Mouse (Mus musculus): ENCODE measurements around the gene Dcakd. TPM values are rescaled to one million over a fixed set of nuclear protein-coding genes. Genes with fewer than 3 reads are reported as not detected.

Dcakd gene
- 183 and 209 TPM in 2 replicates for polyA plus RNA-seq (2014; fragmentation: Nextera tagmentation; extraction: Ambion mirVana)

GRCm38 (mm10) chr11:103028176-103028891 is at the start of gene Dcakd, which contains the start of gene Nmt1:
Gene Dcakd (minus strand): TSS chr11:103028333.
Gene Nmt1 (plus strand): TSS chr11:103028190.
- Histone ChIP-seq H3K36me3 (ENCODE audit: control insufficient read depth, insufficient read depth, low read length) (0 out of 2 replicates have a peak, but pooled peaks cover 7% of the 10 kb centered on the region), H3K4me2 (ENCODE audit: low read length) (peak within 1 kb of the TSS; percentile 69), H3K4me1 (ENCODE audit: control insufficient read depth, insufficient read depth, low read length) (peaks cover 8% of the 10 kb centered on the region), H3K9me3 (ENCODE audit: control insufficient read depth, low read length) (no peaks in the 10 kb centered on the region), H3K27ac (replicated peaks; ENCODE audit: low read depth, low read length) (peak within 1 kb of the TSS; percentile 58), H3K9ac (replicated peaks; ENCODE audit: low read length) (peak within 1 kb of the TSS; percentile 51), H3K27me3 (ENCODE audit: control insufficient read depth, insufficient read depth, low read length) (no peaks in the 10 kb centered on the region), H3K4me3 (replicated peaks; ENCODE audit: low read depth, low read length) (peak within 1 kb of the TSS; percentile 59)
- under 1% methylated on average over 36 of the region's 36 CpGs for WGBS
- DNase-seq (peak; percentile 98), ATAC-seq (ENCODE audit: low FRiP score, low TSS enrichment) (peak; percentile 99)

GRCm38 (mm10) chr11:103076581-103076980 is 48.4 kb upstream of the Dcakd start:
- Histone ChIP-seq H3K27ac (replicated peaks; ENCODE audit: low read depth, low read length) (no peak overlapping the region), H3K4me2 (ENCODE audit: low read length) (no peak overlapping the region), H3K4me1 (ENCODE audit: control insufficient read depth, insufficient read depth, low read length) (0 out of 2 replicates have a peak, but pooled peaks cover 5% of the 10 kb centered on the region), H3K9me3 (ENCODE audit: control insufficient read depth, low read length) (no peaks in the 10 kb centered on the region), H3K9ac (replicated peaks; ENCODE audit: low read length) (no peak overlapping the region), H3K36me3 (ENCODE audit: control insufficient read depth, insufficient read depth, low read length) (no peaks in the 10 kb centered on the region), H3K27me3 (ENCODE audit: control insufficient read depth, insufficient read depth, low read length) (peaks cover 16% of the 10 kb centered on the region; the same call in 1 of the 2 replicates), H3K4me3 (replicated peaks; ENCODE audit: low read depth, low read length) (no peak overlapping the region)
- ATAC-seq (ENCODE audit: low FRiP score, low TSS enrichment) (no peak), DNase-seq (no peak)
- 87% methylated on average over 8 of the region's 8 CpGs for WGBS

GRCm38 (mm10) chr11:103076010-103076409 is 47.9 kb upstream of the Dcakd start:
- Histone ChIP-seq H3K27ac (replicated peaks; ENCODE audit: low read depth, low read length) (no peak overlapping the region), H3K27me3 (ENCODE audit: control insufficient read depth, insufficient read depth, low read length) (peaks cover 11% of the 10 kb centered on the region; the same call in 1 of the 2 replicates), H3K9me3 (ENCODE audit: control insufficient read depth, low read length) (no peaks in the 10 kb centered on the region), H3K4me3 (replicated peaks; ENCODE audit: low read depth, low read length) (no peak overlapping the region), H3K9ac (replicated peaks; ENCODE audit: low read length) (no peak overlapping the region), H3K4me1 (ENCODE audit: control insufficient read depth, insufficient read depth, low read length) (0 out of 2 replicates have a peak, but pooled peaks cover 5% of the 10 kb centered on the region), H3K4me2 (ENCODE audit: low read length) (no peak overlapping the region), H3K36me3 (ENCODE audit: control insufficient read depth, insufficient read depth, low read length) (0 out of 2 replicates have a peak, but pooled peaks cover 4% of the 10 kb centered on the region)
- 96% methylated on average over 7 of the region's 7 CpGs for WGBS
- no peak for DNase-seq
- no peak for ATAC-seq (ENCODE audit: low FRiP score, low TSS enrichment)

- Histone ChIP-seq H3K27me3 (ENCODE audit: control insufficient read depth, insufficient read depth, low read length) (peaks cover under 1% of the 10 kb centered on the region; the same call in 1 of the 2 replicates), H3K36me3 (ENCODE audit: control insufficient read depth, insufficient read depth, low read length) (peaks cover 6% of the 10 kb centered on the region), H3K9me3 (ENCODE audit: control insufficient read depth, low read length) (no peaks in the 10 kb centered on the region), H3K4me3 (replicated peaks; ENCODE audit: low read depth, low read length) (no peak overlapping the region), H3K9ac (replicated peaks; ENCODE audit: low read length) (no peak overlapping the region), H3K27ac (replicated peaks; ENCODE audit: low read depth, low read length) (no peak overlapping the region), H3K4me2 (ENCODE audit: low read length) (no peak overlapping the region), H3K4me1 (ENCODE audit: control insufficient read depth, insufficient read depth, low read length) (no peaks in the 10 kb centered on the region)
- DNase-seq (no peak), ATAC-seq (ENCODE audit: low FRiP score, low TSS enrichment) (no peak)
- 22% methylated on average over 10 of the region's 10 CpGs for WGBS
Observed at GRCm38 (mm10) chr11:103074796-103075323, 46.7 kb upstream of the Dcakd start.

GRCm38 (mm10) chr11:103074121-103074650 is 46.1 kb upstream of the Dcakd start:
- no peak overlapping the region for H3K4me3 ChIP-seq (replicated peaks; ENCODE audit: low read depth, low read length)
- 61% methylated on average over 10 of the region's 10 CpGs for WGBS

GRCm38 (mm10) chr11:103073671-103074070 is 45.5 kb upstream of the Dcakd start:
- H3K9me3 ChIP-seq (ENCODE audit: control insufficient read depth, low read length), result no peaks in the 10 kb centered on the region
- no peaks in the 10 kb centered on the region for H3K27me3 ChIP-seq (ENCODE audit: control insufficient read depth, insufficient read depth, low read length)
- ATAC-seq (ENCODE audit: low FRiP score, low TSS enrichment), result no peak
- WGBS, result 79% methylated on average over 7 of the region's 7 CpGs
- H3K4me1 ChIP-seq (ENCODE audit: control insufficient read depth, insufficient read depth, low read length), result no peaks in the 10 kb centered on the region
- H3K36me3 ChIP-seq (ENCODE audit: control insufficient read depth, insufficient read depth, low read length), result peaks cover 15% of the 10 kb centered on the region
- H3K4me2 ChIP-seq (ENCODE audit: low read length), result no peak overlapping the region
- H3K4me3 ChIP-seq (replicated peaks; ENCODE audit: low read depth, low read length), result no peak overlapping the region
- H3K27ac ChIP-seq (replicated peaks; ENCODE audit: low read depth, low read length), result no peak overlapping the region
- no peak overlapping the region for H3K9ac ChIP-seq (replicated peaks; ENCODE audit: low read length)
- DNase-seq, result no peak

More at GRCm38 (mm10) chr11:103074121-103074650, 46.1 kb upstream of the Dcakd start:
- Histone ChIP-seq H3K9ac (replicated peaks; ENCODE audit: low read length) (no peak overlapping the region), H3K36me3 (ENCODE audit: control insufficient read depth, insufficient read depth, low read length) (peaks cover 10% of the 10 kb centered on the region), H3K27me3 (ENCODE audit: control insufficient read depth, insufficient read depth, low read length) (no peaks in the 10 kb centered on the region), H3K9me3 (ENCODE audit: control insufficient read depth, low read length) (no peaks in the 10 kb centered on the region), H3K27ac (replicated peaks; ENCODE audit: low read depth, low read length) (no peak overlapping the region), H3K4me2 (ENCODE audit: low read length) (no peak overlapping the region), H3K4me1 (ENCODE audit: control insufficient read depth, insufficient read depth, low read length) (no peaks in the 10 kb centered on the region)
- DNase-seq, result no peak
- no peak for ATAC-seq (ENCODE audit: low FRiP score, low TSS enrichment)

GRCm38 (mm10) chr11:103070322-103070880 is 42.3 kb upstream of the Dcakd start:
- peaks cover 47% of the 10 kb centered on the region for H3K36me3 ChIP-seq (ENCODE audit: control insufficient read depth, insufficient read depth, low read length)
- no peak overlapping the region for H3K27ac ChIP-seq (replicated peaks; ENCODE audit: low read depth, low read length)
- no peak overlapping the region for H3K9ac ChIP-seq (replicated peaks; ENCODE audit: low read length)
- no peak overlapping the region for H3K4me3 ChIP-seq (replicated peaks; ENCODE audit: low read depth, low read length)
- no peaks in the 10 kb centered on the region for H3K4me1 ChIP-seq (ENCODE audit: control insufficient read depth, insufficient read depth, low read length)
- WGBS, result 92% methylated on average over 10 of the region's 10 CpGs
- no peaks in the 10 kb centered on the region for H3K9me3 ChIP-seq (ENCODE audit: control insufficient read depth, low read length)
- ATAC-seq (ENCODE audit: low FRiP score, low TSS enrichment) (no peak), DNase-seq (no peak)
- no peaks in the 10 kb centered on the region for H3K27me3 ChIP-seq (ENCODE audit: control insufficient read depth, insufficient read depth, low read length)
- H3K4me2 ChIP-seq (ENCODE audit: low read length), result no peak overlapping the region

- DNase-seq, result no peak
- Histone ChIP-seq H3K4me1 (ENCODE audit: control insufficient read depth, insufficient read depth, low read length) (no peaks in the 10 kb centered on the region), H3K9ac (replicated peaks; ENCODE audit: low read length) (no peak overlapping the region), H3K4me2 (ENCODE audit: low read length) (no peak overlapping the region), H3K27ac (replicated peaks; ENCODE audit: low read depth, low read length) (no peak overlapping the region), H3K36me3 (ENCODE audit: control insufficient read depth, insufficient read depth, low read length) (peaks cover 52% of the 10 kb centered on the region), H3K4me3 (replicated peaks; ENCODE audit: low read depth, low read length) (no peak overlapping the region), H3K27me3 (ENCODE audit: control insufficient read depth, insufficient read depth, low read length) (no peaks in the 10 kb centered on the region), H3K9me3 (ENCODE audit: control insufficient read depth, low read length) (no peaks in the 10 kb centered on the region)
- 100% methylated on average over 2 of the region's 2 CpGs for WGBS
- ATAC-seq (ENCODE audit: low FRiP score, low TSS enrichment), result no peak
Observed at GRCm38 (mm10) chr11:103069731-103070130, 41.6 kb upstream of the Dcakd start.

All from midbrain, embryonic 14.5 days (tissue).